Mouse (Mus musculus): ENCODE measurements around the gene Aaed1. TPM values are rescaled to one million over a fixed set of nuclear protein-coding genes. Genes with fewer than 3 reads are reported as not detected.
A peak's percentile ranks its signal among the peaks of the same experiment; 100 is the strongest.

Aaed1 gene
- total and polyA plus RNA-seq, 2 experiments from 2014 or later = 9.1 to 13.5 TPM

DNA sequence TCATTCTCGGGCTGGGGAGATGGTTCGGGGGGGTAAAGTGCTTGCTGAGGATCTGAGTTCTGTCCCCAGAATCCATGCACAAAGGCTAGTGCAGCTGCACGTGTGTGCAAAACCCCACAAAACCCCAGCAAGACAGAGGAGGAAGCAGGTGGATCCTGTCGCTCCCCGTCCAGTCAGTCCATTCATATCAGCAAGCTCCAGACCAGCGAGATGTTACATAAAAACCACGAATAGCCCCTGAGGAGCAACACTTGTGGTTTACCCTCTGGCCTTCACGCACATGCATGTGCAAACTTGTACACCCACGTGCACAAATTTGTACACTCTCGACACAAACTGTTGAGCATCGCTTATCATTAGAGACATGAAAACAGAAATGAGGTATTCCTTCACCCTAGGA is 2.7 kb downstream of the Aaed1 start:
- WGBS = 87% methylated on average over 11 of the region's 11 CpGs
- Histone ChIP-seq H3K9me3 (ENCODE audit: low read length) (no peaks in the 10 kb centered on the region), H3K27me3 (ENCODE audit: insufficient read depth, low read length) (no peaks in the 10 kb centered on the region), H3K27ac (ENCODE audit: low read depth, low read length) (no peak overlapping the region), H3K4me2 (ENCODE audit: low read depth) (no peak overlapping the region), H3K4me1 (ENCODE audit: insufficient read depth) (peaks cover 9% of the 10 kb centered on the region), H3K9ac (no peak overlapping the region), H3K4me3 (ENCODE audit: low read depth, low read length) (no peak overlapping the region), H3K36me3 (ENCODE audit: insufficient read depth) (no peaks in the 10 kb centered on the region)
- ATAC-seq (no peak), DNase-seq (no peak)
- TF ChIP-seq CTCF (IDR thresholded peaks at IDR 0.05; ENCODE audit: low read depth) = no peak

GRCm38 (mm10) chr13:64309036-64309435 is 3.5 kb downstream of the Aaed1 start:
- WGBS = 64% methylated on average over 5 of the region's 5 CpGs
- no peak for ATAC-seq
- Histone ChIP-seq H3K27me3 (ENCODE audit: insufficient read depth, low read length) (no peaks in the 10 kb centered on the region), H3K36me3 (ENCODE audit: insufficient read depth) (no peaks in the 10 kb centered on the region), H3K27ac (ENCODE audit: low read depth, low read length) (no peak overlapping the region), H3K4me1 (ENCODE audit: insufficient read depth) (peaks cover 9% of the 10 kb centered on the region), H3K9ac (no peak overlapping the region), H3K4me2 (ENCODE audit: low read depth) (no peak overlapping the region), H3K4me3 (ENCODE audit: low read depth, low read length) (no peak overlapping the region), H3K9me3 (ENCODE audit: low read length) (no peaks in the 10 kb centered on the region)
- DNase-seq = peak; percentile 45
- TF ChIP-seq CTCF (IDR thresholded peaks at IDR 0.05; ENCODE audit: low read depth) = peak; percentile 52

- no peak for TF ChIP-seq CTCF (IDR thresholded peaks at IDR 0.05; ENCODE audit: low read depth)
- Histone ChIP-seq H3K9me3 (ENCODE audit: low read length) (no peaks in the 10 kb centered on the region), H3K4me1 (ENCODE audit: insufficient read depth) (peaks cover 5% of the 10 kb centered on the region; the same call in 1 of the 2 replicates), H3K36me3 (ENCODE audit: insufficient read depth) (no peaks in the 10 kb centered on the region), H3K4me2 (ENCODE audit: low read depth) (no peak overlapping the region), H3K4me3 (ENCODE audit: low read depth, low read length) (no peak overlapping the region), H3K27ac (ENCODE audit: low read depth, low read length) (no peak overlapping the region), H3K9ac (no peak overlapping the region), H3K27me3 (ENCODE audit: insufficient read depth, low read length) (no peaks in the 10 kb centered on the region)
- no peak for DNase-seq
- no peak for ATAC-seq
- WGBS = 82% methylated on average over 5 of the region's 5 CpGs
Measured at GRCm38 (mm10) chr13:64307508-64307907, 5.0 kb downstream of the Aaed1 start.

DNA sequence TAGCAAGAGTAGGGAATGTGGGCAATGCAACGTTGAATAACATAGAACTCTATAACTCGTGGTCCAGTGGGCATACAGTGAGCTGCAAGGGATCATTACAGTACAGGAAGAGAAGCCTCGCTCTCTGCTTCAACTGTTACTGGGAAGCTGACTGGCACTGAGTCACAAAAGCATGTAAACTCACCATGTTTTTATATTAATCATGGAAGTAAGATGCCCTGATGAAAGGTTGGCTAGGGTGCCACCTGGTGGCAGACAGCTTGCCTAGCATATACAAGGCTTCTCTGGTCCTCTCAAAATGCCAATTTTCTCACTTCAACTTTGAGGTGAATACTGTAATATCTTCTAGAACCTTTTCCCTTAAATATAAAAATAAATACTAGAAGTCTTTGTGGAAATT is 6.4 kb downstream of the Aaed1 start:
- peak; percentile 75 for ATAC-seq
- 67% methylated on average over 3 of the region's 3 CpGs for WGBS

DNA sequence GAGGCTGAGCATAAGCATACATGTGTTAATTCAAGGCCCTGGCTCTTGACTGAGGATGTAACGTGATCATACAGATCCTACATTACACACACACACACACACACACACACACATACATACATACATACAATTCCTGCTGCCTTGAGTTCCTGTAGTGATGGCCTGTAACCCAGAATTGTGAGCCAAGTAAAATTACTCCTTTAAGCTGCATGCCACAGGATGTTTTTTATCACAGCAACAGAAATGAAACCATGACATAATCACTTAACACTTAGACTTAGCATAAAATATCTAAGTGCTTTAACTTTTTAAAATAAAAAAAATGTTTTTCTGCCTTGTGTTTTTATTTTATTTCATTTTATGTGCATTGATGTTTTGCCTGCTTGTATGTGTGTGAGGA is 13.4 kb downstream of the Aaed1 start:
- TF ChIP-seq CTCF (IDR thresholded peaks at IDR 0.05; ENCODE audit: low read depth) = no peak
- Histone ChIP-seq H3K4me2 (ENCODE audit: low read depth) (no peak overlapping the region), H3K36me3 (ENCODE audit: insufficient read depth) (no peaks in the 10 kb centered on the region), H3K27ac (ENCODE audit: low read depth, low read length) (no peak overlapping the region), H3K9ac (no peak overlapping the region), H3K9me3 (ENCODE audit: low read length) (no peaks in the 10 kb centered on the region), H3K27me3 (ENCODE audit: insufficient read depth, low read length) (no peaks in the 10 kb centered on the region), H3K4me3 (ENCODE audit: low read depth, low read length) (no peak overlapping the region), H3K4me1 (ENCODE audit: insufficient read depth) (no peaks in the 10 kb centered on the region)
- DNase-seq (no peak), ATAC-seq (no peak)
- WGBS = 95% methylated on average over 1 of the region's 1 CpGs

More for the DNA sequence above, 6.4 kb downstream of the Aaed1 start:
- Histone ChIP-seq H3K9me3 (ENCODE audit: low read length) (no peaks in the 10 kb centered on the region), H3K4me1 (ENCODE audit: insufficient read depth) (no peaks in the 10 kb centered on the region), H3K9ac (no peak overlapping the region), H3K36me3 (ENCODE audit: insufficient read depth) (no peaks in the 10 kb centered on the region), H3K4me2 (ENCODE audit: low read depth) (no peak overlapping the region), H3K4me3 (ENCODE audit: low read depth, low read length) (no peak overlapping the region), H3K27me3 (ENCODE audit: insufficient read depth, low read length) (no peaks in the 10 kb centered on the region), H3K27ac (ENCODE audit: low read depth, low read length) (no peak overlapping the region)
- peak; percentile 79 for DNase-seq
- peak; percentile 86 for TF ChIP-seq CTCF (IDR thresholded peaks at IDR 0.05; ENCODE audit: low read depth)

GRCm38 (mm10) chr13:64286791-64287190 is 25.7 kb downstream of the Aaed1 start:
- no peak for TF ChIP-seq CTCF (IDR thresholded peaks at IDR 0.05; ENCODE audit: low read depth)
- Histone ChIP-seq H3K27ac (ENCODE audit: low read depth, low read length) (no peak overlapping the region), H3K4me2 (ENCODE audit: low read depth) (no peak overlapping the region), H3K36me3 (ENCODE audit: insufficient read depth) (no peaks in the 10 kb centered on the region), H3K27me3 (ENCODE audit: insufficient read depth, low read length) (no peaks in the 10 kb centered on the region), H3K4me3 (ENCODE audit: low read depth, low read length) (no peak overlapping the region), H3K9me3 (ENCODE audit: low read length) (no peaks in the 10 kb centered on the region), H3K4me1 (ENCODE audit: insufficient read depth) (no peaks in the 10 kb centered on the region), H3K9ac (no peak overlapping the region)
- DNase-seq = no peak
- 53% methylated on average over 4 of the region's 4 CpGs for WGBS
- no peak for ATAC-seq

GRCm38 (mm10) chr13:64286321-64286720 is 26.2 kb downstream of the Aaed1 start:
- DNase-seq (no peak), ATAC-seq (no peak)
- no peak overlapping the region for H3K27ac ChIP-seq (ENCODE audit: low read depth, low read length)
- H3K9ac ChIP-seq = no peak overlapping the region
- no peaks in the 10 kb centered on the region for H3K27me3 ChIP-seq (ENCODE audit: insufficient read depth, low read length)
- H3K4me2 ChIP-seq (ENCODE audit: low read depth) = no peak overlapping the region
- H3K4me1 ChIP-seq (ENCODE audit: insufficient read depth) = no peaks in the 10 kb centered on the region
- H3K9me3 ChIP-seq (ENCODE audit: low read length) = no peaks in the 10 kb centered on the region
- H3K4me3 ChIP-seq (ENCODE audit: low read depth, low read length) = no peak overlapping the region
- no peak for TF ChIP-seq CTCF (IDR thresholded peaks at IDR 0.05; ENCODE audit: low read depth)
- WGBS = 58% methylated on average over 4 of the region's 4 CpGs
- no peaks in the 10 kb centered on the region for H3K36me3 ChIP-seq (ENCODE audit: insufficient read depth)

DNA sequence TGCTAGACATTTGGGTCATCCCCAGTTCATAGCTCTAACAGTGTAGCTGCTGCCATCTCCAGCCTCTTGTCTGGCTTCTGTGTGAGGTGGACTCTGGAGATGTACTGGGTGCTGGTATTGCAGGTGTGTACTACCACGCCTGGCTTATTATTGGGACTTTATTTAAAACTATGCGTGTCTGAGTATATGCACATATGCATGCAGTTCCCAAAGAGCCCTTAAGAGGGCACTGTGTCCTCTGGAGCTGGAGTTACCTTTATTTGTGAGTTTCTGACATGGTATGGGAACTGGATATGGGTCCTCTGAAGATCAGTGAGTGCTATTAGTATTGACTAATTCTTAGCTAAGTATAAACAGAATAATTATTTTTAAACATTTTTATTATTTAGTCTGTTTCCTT is 27.8 kb downstream of the Aaed1 start:
- H3K4me2 ChIP-seq (ENCODE audit: low read depth) = no peak overlapping the region
- peak; percentile 10; the same call in 1 of the 2 replicates for TF ChIP-seq CTCF (IDR thresholded peaks at IDR 0.05; ENCODE audit: low read depth)
- H3K36me3 ChIP-seq (ENCODE audit: insufficient read depth) = no peaks in the 10 kb centered on the region
- no peak overlapping the region for H3K9ac ChIP-seq
- ATAC-seq = no peak
- WGBS = 96% methylated on average over 2 of the region's 2 CpGs
- H3K4me1 ChIP-seq (ENCODE audit: insufficient read depth) = no peaks in the 10 kb centered on the region
- DNase-seq = no peak
- no peak overlapping the region for H3K27ac ChIP-seq (ENCODE audit: low read depth, low read length)
- H3K27me3 ChIP-seq (ENCODE audit: insufficient read depth, low read length) = no peaks in the 10 kb centered on the region
- no peaks in the 10 kb centered on the region for H3K9me3 ChIP-seq (ENCODE audit: low read length)
- no peak overlapping the region for H3K4me3 ChIP-seq (ENCODE audit: low read depth, low read length)
